Mouse (Mus musculus): ENCODE results near the gene Cd2ap.

GRCm38 (mm10) chr17:42905919-42906318, 29.5 kb upstream of the Cd2ap start:
- no peak for TF ChIP-seq CTCF (IDR thresholded peaks at IDR 0.05; ENCODE audit: low read depth, low read length)
- no peak for TF ChIP-seq POLR2A (IDR thresholded peaks at IDR 0.05; ENCODE audit: insufficient read depth, low read length)
- no peak for TF ChIP-seq EP300 (IDR thresholded peaks at IDR 0.05; ENCODE audit: insufficient read depth, low read depth, low read length)

Measured in ES-Bruce4 (cell line).